Mouse (Mus musculus): ENCODE results near the gene Vps29. TPM values are rescaled to one million over a fixed set of nuclear protein-coding genes. Genes with fewer than 3 reads are reported as not detected.

Vps29 gene
- polyA plus RNA-seq, 2 experiments: 106 to 212 TPM

GRCm38 (mm10) chr5:122414351-122414750, 60.2 kb downstream of the Vps29 start:
- H3K9me3 ChIP-seq (ENCODE audit: control insufficient read depth, low read length): no peaks in the 10 kb centered on the region
- 91% methylated on average over 5 of the region's 5 CpGs for WGBS
- TF ChIP-seq POLR2A (IDR thresholded peaks at IDR 0.05; ENCODE audit: borderline replicate concordance, extremely low read depth, insufficient read depth, insufficient read length): no peak
- H3K27me3 ChIP-seq (ENCODE audit: control insufficient read depth, insufficient read depth, low read length): no peaks in the 10 kb centered on the region
- H3K9ac ChIP-seq (ENCODE audit: low read depth, low read length, severe bottlenecking): no peak overlapping the region
- no peak overlapping the region for H3K4me3 ChIP-seq (replicated peaks; ENCODE audit: low read length)
- no peak overlapping the region for H3K27ac ChIP-seq (replicated peaks; ENCODE audit: low read depth, low read length)
- no peak for ATAC-seq (ENCODE audit: low FRiP score, low read depth)
- no peak for DNase-seq (ENCODE audit: low spot score)
- no peak overlapping the region for H3K4me2 ChIP-seq (replicated peaks; ENCODE audit: low read depth, low read length, severe bottlenecking)
- no peaks in the 10 kb centered on the region for H3K36me3 ChIP-seq (ENCODE audit: control insufficient read depth, insufficient read depth, low read length)
- H3K4me1 ChIP-seq (ENCODE audit: control insufficient read depth, insufficient read depth, low read length): no peaks in the 10 kb centered on the region

Other genes starting within 250 kb of the Vps29 start
- 0.09 and 0.21 TPM in 2 replicates for gene Ccdc63, start 213.5 kb upstream of the Vps29 start, polyA plus RNA-seq (2012; rRNA removed)
- not detected in 2 replicates for gene Ccdc63, start 213.5 kb upstream of the Vps29 start, polyA plus RNA-seq (2014; fragmentation: Nextera tagmentation; extraction: Ambion mirVana)
- 273 and 275 TPM in 2 replicates for gene Ppp1cc, start 196.1 kb upstream of the Vps29 start, polyA plus RNA-seq (2012; rRNA removed)
- gene Ppp1cc, start 196.1 kb upstream of the Vps29 start, polyA plus RNA-seq (2014; fragmentation: Nextera tagmentation; extraction: Ambion mirVana): 234 TPM in 2 replicates
- gene Hvcn1, start 147.6 kb upstream of the Vps29 start, polyA plus RNA-seq (2012; rRNA removed): 9.6 and 10.4 TPM in 2 replicates
- gene Hvcn1, start 147.6 kb upstream of the Vps29 start, polyA plus RNA-seq (2014; fragmentation: Nextera tagmentation; extraction: Ambion mirVana): 8.6 and 8.9 TPM in 2 replicates
- 28.3 and 38.3 TPM in 2 replicates for gene Tctn1, start 89.9 kb upstream of the Vps29 start, polyA plus RNA-seq (2012; rRNA removed)
- 5.5 TPM in 2 replicates for gene Tctn1, start 89.9 kb upstream of the Vps29 start, polyA plus RNA-seq (2014; fragmentation: Nextera tagmentation; extraction: Ambion mirVana)
- gene Pptc7, start 70.0 kb upstream of the Vps29 start, polyA plus RNA-seq (2012; rRNA removed): 11.5 and 13.7 TPM in 2 replicates
- 7.6 and 8.9 TPM in 2 replicates for gene Pptc7, start 70.0 kb upstream of the Vps29 start, polyA plus RNA-seq (2014; fragmentation: Nextera tagmentation; extraction: Ambion mirVana)
- gene Rad9b, start 136 bp upstream of the Vps29 start, polyA plus RNA-seq (2012; rRNA removed): 17.3 and 19.1 TPM in 2 replicates
- 9.7 and 10.0 TPM in 2 replicates for gene Rad9b, start 136 bp upstream of the Vps29 start, polyA plus RNA-seq (2014; fragmentation: Nextera tagmentation; extraction: Ambion mirVana)
- 73.1 and 74.2 TPM in 2 replicates for gene Gpn3, start 17.5 kb downstream of the Vps29 start, polyA plus RNA-seq (2012; rRNA removed)
- 63.4 and 64.1 TPM in 2 replicates for gene Gpn3, start 17.5 kb downstream of the Vps29 start, polyA plus RNA-seq (2014; fragmentation: Nextera tagmentation; extraction: Ambion mirVana)
- 79.1 and 80.4 TPM in 2 replicates for gene Fam216a, start 18.0 kb downstream of the Vps29 start, polyA plus RNA-seq (2012; rRNA removed)
- 78.1 and 82.8 TPM in 2 replicates for gene Fam216a, start 18.0 kb downstream of the Vps29 start, polyA plus RNA-seq (2014; fragmentation: Nextera tagmentation; extraction: Ambion mirVana)
- gene Arpc3, start 37.5 kb downstream of the Vps29 start, polyA plus RNA-seq (2012; rRNA removed): 180 and 241 TPM in 2 replicates
- 46.2 and 51.0 TPM in 2 replicates for gene Arpc3, start 37.5 kb downstream of the Vps29 start, polyA plus RNA-seq (2014; fragmentation: Nextera tagmentation; extraction: Ambion mirVana)
- 44.8 and 49.8 TPM in 2 replicates for gene Anapc7, start 67.3 kb downstream of the Vps29 start, polyA plus RNA-seq (2012; rRNA removed)
- 27.6 and 31.2 TPM in 2 replicates for gene Anapc7, start 67.3 kb downstream of the Vps29 start, polyA plus RNA-seq (2014; fragmentation: Nextera tagmentation; extraction: Ambion mirVana)
- gene Atp2a2, start 147.9 kb downstream of the Vps29 start, polyA plus RNA-seq (2012; rRNA removed): 96.7 and 99.0 TPM in 2 replicates
- 36.5 and 39.7 TPM in 2 replicates for gene Atp2a2, start 147.9 kb downstream of the Vps29 start, polyA plus RNA-seq (2014; fragmentation: Nextera tagmentation; extraction: Ambion mirVana)